Mouse (Mus musculus) ZHBTc4 (cell line): ENCODE data around the gene Rara.

Experiments
- DNase-seq: peaks from one replicate; pipeline ENCODE4 v3.0.0-alpha.2; 2011; ENCODE audit warnings: low read depth, low spot score

The Rara gene

GRCm38 (mm10) chr11:98952736-98953135 is 25.1 kb downstream of the Rara start:
- peak; percentile 47 for DNase-seq

GRCm38 (mm10) chr11:98953361-98953760 is 25.7 kb downstream of the Rara start:
- DNase-seq, result peak; percentile 52

- DNase-seq, result no peak
These were observed 26.3 kb downstream of the Rara start for GRCm38 (mm10) chr11:98953835-98954320.

- peak; percentile 84 for DNase-seq
These were observed 26.8 kb downstream of the Rara start for GRCm38 (mm10) chr11:98954373-98954772.

- peak; percentile 80 for DNase-seq
These were observed 27.4 kb downstream of the Rara start for GRCm38 (mm10) chr11:98954801-98955706.

- DNase-seq, result no peak
These were observed 28.2 kb downstream of the Rara start for GRCm38 (mm10) chr11:98955707-98956235.

- no peak for DNase-seq
These were observed 28.7 kb downstream of the Rara start for GRCm38 (mm10) chr11:98956340-98956739.

- DNase-seq, result peak; percentile 92
These were observed 32.1 kb downstream of the Rara start for GRCm38 (mm10) chr11:98959437-98960312.

GRCm38 (mm10) chr11:98960313-98960906 is 32.8 kb downstream of the Rara start:
- DNase-seq, result peak; percentile 61

- peak; percentile 43 for DNase-seq
These were observed 33.5 kb downstream of the Rara start for GRCm38 (mm10) chr11:98961051-98961592.

- DNase-seq, result no peak
These were observed 34.1 kb downstream of the Rara start for GRCm38 (mm10) chr11:98961766-98962165.

- peak; percentile 57 for DNase-seq
These were observed 34.9 kb downstream of the Rara start for GRCm38 (mm10) chr11:98962421-98963095.

GRCm38 (mm10) chr11:98963191-98964021 is 35.8 kb downstream of the Rara start:
- peak; percentile 81 for DNase-seq

- DNase-seq, result no peak
These were observed 36.6 kb downstream of the Rara start for GRCm38 (mm10) chr11:98964201-98964615.

- no peak for DNase-seq
These were observed 37.2 kb downstream of the Rara start for GRCm38 (mm10) chr11:98964616-98965415.

GRCm38 (mm10) chr11:98965416-98966077 is 37.9 kb downstream of the Rara start:
- no peak for DNase-seq

- no peak for DNase-seq
These were observed 39.0 kb downstream of the Rara start for GRCm38 (mm10) chr11:98966499-98967141.

GRCm38 (mm10) chr11:98968079-98968478 is 40.5 kb downstream of the Rara start:
- no peak for DNase-seq
